Mouse (Mus musculus) megakaryocyte, embryonic 14.5 days (primary cell): ENCODE results near the gene Cdkl5.

ENCODE experiments used
- FLI1 ChIP-seq: IDR thresholded peaks from 2 replicates; pipeline ENCODE4 v1.6.1; 2012; ENCODE audit warnings: low read length, inconsistent platforms, mixed read lengths
- GATA1 ChIP-seq: IDR thresholded peaks from 3 replicates; pipeline ENCODE4 v1.6.1; 2012; ENCODE audit warnings: mixed read lengths, low read length, inconsistent platforms, borderline replicate concordance

- TF ChIP-seq GATA1 (no peak), FLI1 (no peak)
Measured at GRCm38 (mm10) chrX:160765389-160766232, 228.9 kb downstream of the Cdkl5 start.
